Mouse (Mus musculus): ENCODE data around the gene Apol9b.
"Not testable (repeated sequence)": the region's sequence is repeated elsewhere in the genome, so short reads cannot be mapped to it uniquely, and the experiment has no call there.

Gene Apol9b

DNA sequence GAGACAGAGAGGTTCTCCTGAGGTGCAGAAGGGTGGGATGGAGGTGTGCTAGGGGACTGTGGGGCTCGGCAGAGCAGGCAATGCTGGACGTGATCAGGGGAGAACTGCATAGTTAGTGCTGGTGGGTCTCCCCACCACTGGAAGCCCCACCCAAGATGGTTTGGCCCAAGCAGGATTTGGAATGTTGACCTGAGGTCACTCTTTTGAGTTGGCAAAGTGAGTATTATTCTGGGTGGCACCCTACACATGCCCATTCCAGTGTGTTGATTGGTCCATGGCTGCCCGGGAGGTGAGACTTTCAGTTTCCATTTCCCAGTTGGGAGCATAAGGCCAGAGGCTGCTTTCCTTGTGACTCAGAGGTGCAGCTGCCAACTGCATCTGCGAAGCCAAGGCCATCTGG, at the start of gene Apol9b:
Gene Apol9b, plus strand, starts transcription at position 301 of the 400 bp plus-strand sequence.
- not testable (repeated sequence) for DNase-seq (ENCODE audit: low spot score in 2 of 2)

DNA sequence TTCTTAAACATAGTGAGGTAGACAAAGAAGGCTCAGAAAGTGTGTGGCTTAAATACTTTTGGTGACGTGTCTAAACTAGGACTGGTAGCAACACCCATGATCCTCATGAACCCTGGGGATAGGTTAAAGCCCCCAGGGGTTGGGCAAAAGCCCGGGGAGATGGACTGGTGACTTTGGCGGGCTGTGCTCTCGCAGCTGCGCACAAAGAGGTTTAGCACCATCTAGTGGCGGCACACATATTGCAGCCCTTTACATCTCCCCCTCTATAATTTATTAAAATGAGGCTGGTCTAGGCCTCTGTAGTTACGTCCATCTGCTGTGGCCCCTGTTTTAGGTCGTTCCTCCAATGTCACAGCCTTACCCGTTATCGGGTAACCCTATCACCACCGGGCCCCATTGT, 44.9 kb upstream of the Apol9b start:
- peak; percentile 8 to 13 for DNase-seq (ENCODE audit: low spot score in 2 of 2)

DNA sequence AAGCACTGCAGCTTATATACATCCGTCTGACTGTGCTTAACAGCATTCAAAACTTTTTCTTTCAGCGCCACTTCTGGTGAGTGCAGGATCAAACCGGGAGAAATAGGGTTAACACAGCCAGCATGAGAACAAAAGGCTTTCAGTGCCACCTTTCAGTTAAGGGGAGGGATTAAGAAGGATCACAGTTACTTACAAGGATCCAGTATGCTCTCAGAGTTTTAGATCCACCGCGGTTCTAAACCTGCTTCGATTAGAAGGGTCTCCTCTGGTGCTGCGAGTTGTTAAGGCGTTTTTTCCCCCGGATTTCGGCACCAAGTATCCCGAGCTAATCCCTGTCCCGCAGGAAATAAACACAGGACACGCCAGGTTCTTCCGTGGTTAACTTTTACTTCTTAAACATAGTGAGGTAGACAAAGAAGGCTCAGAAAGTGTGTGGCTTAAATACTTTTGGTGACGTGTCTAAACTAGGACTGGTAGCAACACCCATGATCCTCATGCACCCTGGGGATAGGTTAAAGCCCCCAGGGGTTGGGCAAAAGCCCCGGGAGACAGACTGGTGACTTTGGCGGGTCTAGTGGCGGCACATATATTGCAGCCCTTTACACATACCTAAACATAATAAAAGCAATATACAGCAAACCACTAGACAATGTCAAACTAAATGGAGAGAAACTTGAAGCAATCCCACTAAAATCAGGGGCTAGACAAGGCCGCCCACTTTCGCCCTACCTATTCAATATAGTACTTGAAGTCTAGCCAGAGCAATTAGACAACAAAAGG, 37.1 kb upstream of the Apol9b start:
- not testable (repeated sequence) for DNase-seq (ENCODE audit: low spot score in 2 of 2)

DNA sequence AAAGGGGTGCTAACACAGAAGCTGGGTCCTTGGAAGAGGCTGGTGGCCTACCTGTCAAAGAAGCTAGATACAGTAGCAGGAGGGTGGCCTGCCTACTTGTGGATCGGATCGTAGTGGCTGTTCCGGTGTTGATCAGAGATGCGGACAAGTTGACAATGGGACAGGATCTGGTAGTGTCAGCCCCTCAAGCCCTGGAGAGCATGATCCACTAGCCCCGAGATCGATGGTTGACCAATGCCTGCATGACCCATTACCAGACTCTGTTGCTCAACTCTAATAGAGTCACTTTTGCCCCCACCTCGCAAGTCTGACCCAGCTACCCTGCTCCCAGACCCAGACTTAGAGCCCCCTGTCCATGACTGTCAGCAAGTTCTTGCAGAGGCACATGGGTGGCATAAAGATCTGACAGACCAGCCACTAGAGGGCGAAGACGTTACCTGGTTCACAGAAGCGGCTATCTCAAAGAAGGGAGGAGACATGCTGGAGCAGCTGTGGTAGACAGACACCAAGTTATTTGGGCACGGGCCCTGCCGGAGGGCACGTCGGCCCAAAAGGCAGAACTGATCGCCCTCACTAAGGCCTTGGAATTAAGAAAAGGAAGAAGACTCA, 34.0 kb upstream of the Apol9b start:
- peak; percentile 7 to 8 for DNase-seq (ENCODE audit: low spot score in 2 of 2)

DNA sequence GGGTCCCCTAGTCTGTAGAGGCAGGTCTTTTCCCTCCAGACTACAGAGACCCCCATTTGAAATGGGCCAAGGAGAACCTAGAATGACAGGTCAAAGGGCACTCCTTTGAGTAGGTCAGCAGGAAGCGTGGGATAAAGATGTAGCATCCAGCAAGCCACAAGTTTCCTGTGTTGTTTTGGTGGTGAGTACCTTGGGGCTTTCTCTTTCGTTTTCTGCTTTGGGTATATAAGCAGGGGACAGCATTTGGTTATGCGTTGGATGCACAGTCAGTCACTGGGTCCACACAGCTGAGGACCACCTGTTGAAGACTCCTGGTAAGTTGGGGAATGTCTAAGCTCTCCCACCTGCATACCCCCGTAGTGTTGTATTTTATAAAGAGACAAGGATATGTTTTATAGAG, 30.2 kb upstream of the Apol9b start, which contains the start of gene Apol7e:
Gene Apol7e, plus strand, starts transcription at position 202 of the 400 bp plus-strand sequence.
- not testable (repeated sequence) for DNase-seq (ENCODE audit: low spot score in 2 of 2)

DNA sequence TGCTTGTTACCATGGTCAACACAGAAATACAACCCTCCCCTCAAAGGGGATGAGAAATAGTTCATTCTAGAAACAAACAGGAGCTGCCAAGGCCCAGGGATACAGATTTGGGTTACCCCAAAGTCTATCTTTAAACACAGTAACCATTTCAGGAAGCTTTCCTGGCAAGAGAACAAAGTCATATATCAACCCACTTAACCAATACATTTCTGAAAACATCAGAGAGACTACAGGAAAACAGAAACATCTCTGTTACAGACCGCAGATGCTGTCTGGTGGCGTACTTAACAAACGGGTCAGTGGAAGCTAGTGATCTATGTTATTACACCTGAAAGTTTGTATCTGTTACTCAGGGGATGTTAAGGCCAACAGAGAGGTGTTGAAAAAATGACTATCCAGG, 23.5 kb upstream of the Apol9b start:
- not testable (repeated sequence) for DNase-seq (ENCODE audit: low spot score in 2 of 2)

DNA sequence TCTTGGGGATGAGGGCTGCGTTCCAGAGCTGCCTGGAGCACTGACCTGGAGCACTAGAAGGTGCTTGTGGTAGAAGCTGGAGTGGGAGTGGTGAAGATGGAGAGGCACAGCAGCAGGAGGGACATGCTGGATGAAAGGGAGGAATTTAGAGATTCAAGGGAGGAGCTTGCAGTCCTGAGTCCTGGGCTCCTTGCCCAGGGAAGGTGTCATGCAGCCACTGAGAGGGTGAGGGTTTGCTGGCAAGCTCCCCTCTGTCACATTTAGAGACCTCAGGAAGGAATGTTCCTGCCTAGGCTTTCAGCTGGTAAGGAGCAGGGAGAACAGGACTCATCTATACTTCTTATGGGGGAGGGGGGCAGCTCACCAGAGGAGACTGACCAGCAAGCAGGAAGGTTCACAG, 19.9 kb upstream of the Apol9b start:
- not testable (repeated sequence) for DNase-seq (ENCODE audit: low spot score in 2 of 2)

DNA sequence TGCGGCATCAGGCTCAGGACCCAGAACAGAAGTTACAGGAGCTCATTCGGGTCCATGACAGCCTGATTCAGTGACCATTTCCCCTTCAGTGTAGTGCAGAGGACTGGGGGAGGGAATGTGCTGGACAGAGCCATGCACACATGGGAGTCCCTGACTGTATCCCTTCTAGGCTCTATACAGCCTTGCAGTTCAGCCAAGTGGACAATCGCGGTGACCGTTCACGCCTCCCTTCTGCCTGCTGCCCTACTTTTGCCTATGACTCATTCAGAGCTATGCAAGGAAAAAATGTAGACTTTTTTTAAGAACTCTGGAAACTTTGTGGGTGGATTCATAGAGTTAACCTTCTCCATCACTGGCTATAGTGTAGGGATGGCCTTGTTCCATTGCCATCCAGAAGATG, 10.6 kb upstream of the Apol9b start:
- not testable (repeated sequence) for DNase-seq (ENCODE audit: low spot score in 2 of 2)

DNA sequence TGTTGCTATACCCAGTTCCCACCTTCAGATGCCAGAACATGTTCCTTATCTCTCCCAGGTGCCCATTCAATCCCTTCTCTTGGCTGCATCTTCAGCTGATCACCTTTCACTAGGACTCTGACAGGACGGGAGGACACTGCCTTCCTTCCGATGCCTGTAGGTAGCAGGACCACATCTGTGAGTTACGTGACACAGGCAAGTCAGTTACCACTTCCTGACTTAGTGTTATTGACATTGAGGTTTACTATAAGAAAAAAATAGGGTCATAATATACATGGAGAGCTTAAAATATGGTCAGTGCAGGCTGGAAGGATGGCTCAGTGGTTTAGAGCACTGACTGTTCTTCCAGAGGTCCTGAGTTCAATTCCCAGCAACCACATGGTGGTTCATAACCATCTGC, 7.3 kb upstream of the Apol9b start:
- DNase-seq (ENCODE audit: low spot score in 2 of 2), result not testable (repeated sequence)

DNA sequence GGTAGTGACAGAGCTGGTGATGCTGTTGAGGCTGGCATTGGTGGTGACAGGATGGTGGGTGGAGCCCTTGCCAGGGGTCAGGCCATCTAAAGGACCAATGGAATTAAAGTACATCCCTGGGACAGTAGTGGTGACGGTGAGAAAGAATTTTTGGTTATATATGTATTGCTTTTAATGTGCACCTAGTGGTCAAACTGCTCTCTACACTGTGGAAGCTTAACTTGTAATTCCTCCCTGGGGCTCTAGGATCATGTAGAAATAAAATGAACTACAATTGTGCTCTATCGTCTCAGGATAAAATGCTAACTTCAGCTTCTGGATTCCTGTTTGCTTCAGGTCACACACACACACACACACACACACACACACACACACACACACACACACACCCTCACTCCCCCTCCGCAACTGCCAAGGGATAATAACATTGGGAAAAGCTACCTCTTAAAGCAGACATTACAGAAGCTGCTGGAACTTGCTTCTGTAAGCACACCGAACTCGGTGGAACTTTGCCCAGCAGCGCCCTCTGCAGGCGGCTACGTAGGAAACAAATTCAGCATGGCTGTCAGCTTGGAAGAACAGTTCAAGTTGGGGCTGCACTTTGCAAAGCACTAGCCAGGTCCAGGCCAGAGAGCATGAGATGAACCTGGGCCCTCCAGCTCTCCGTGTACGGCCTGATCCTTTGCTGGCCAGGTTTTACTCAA, 4.5 kb upstream of the Apol9b start:
- DNase-seq (ENCODE audit: low spot score in 2 of 2), result not testable (repeated sequence)

DNA sequence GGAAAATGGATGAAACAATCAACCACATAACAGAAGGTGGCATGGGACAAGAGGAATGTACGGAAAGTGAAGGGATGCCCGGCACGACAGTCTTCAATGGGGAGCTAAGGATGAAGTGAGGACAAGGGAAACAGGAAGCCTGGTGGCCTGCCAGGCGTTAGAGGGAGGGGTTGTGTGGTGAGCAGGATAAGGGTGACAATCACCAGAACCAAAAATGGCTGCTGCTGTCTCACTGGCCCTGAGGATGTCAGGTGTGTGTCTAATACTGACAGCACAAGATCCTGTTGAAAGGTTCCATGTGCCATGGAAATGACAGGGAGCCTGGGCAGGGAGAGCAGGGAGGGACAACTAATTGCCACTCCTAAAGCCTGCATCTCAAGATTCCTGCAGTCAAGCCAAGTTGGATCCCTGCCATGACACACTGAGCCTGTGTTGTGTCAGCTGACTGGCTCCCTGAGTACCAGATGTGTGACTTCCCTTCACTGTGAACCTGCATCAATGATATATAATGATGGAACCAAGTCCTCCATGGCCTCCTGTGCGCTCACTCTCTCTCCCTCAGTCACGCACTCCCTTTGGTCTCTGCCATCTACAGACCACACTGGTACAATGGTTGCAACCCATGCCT, 3.3 kb upstream of the Apol9b start:
- DNase-seq (ENCODE audit: low spot score in 2 of 2), result not testable (repeated sequence)

DNA sequence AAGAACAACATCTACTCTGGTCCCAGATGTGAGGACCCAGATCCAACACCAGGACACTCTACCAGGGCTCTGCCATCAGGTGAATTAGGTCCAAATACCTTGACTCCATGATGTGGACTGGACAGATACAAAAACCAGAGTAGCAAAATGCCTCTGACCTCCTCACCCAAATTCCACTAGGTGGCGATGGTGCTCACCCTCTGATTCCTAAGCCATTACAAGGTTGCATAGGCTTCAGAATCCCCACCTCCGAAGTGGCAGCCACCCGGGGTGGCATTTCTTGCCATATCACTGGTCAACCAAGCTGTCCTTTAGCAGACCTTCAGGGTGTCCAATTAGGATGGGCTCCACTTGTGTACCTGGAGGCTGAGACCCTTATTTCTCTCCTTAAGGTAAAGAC, 1.7 kb upstream of the Apol9b start:
- DNase-seq (ENCODE audit: low spot score in 2 of 2), result not testable (repeated sequence)

DNA sequence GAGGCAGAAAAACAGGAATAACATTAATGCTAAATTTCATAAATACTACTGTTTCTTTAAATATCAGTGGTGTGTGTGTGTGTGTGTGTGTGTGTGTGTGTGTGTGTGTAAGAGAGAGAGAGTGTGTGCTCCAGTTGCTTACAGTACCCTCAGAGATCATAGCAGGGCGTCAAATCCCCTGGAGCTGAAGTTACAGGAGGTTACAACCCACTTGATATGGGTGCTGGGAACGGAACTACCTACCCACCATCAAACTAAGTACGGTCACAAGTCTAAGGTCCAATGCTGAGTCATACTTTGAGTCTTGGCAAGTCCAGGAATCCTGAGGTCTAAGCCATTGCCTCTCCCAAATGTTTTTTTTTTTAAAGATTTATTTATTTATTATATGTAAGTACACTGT, 1.1 kb upstream of the Apol9b start:
- DNase-seq (ENCODE audit: low spot score in 2 of 2), result not testable (repeated sequence)

DNA sequence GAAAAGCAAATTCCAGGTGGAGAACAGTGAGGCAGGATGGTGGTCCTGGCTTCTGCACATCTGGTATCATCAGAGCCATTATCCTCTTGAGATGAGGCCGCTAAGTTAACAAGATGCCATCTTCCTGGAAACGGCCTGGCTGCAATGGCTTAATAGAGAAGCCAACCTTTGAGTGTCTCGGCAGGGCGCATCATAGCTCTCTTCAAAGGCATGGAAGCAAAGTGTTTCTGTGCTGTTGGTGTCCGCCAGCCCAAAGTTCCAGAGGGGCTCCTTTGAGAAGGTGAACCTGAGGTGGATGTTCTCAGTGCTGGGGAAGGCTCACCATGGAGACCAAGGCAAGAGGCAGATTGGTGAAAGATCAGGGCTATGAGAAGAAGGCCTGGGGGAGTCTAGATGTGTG, 2.8 kb downstream of the Apol9b start:
- no peak for DNase-seq (ENCODE audit: low spot score in 2 of 2)

DNA sequence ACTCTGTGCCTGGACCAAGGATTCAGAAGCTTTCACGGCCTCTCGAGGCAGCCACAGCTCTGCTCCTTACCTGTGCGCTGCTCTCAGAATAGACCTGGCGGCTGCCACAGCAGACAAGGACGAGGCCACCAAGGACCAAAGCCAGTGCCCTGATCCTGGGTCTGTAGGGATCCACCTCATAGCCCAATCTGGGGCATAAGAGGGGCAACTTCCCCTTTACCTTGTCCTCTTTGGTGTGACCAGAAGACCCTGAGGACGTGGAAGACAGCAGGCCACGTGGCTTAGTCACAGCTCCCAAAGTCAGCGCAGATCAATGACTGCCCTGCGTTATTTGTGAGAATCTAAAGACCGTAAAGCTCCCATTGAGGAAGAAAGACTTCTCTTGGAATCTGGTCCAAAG, 4.0 kb downstream of the Apol9b start:
- not testable (repeated sequence) for DNase-seq (ENCODE audit: low spot score in 2 of 2)

DNA sequence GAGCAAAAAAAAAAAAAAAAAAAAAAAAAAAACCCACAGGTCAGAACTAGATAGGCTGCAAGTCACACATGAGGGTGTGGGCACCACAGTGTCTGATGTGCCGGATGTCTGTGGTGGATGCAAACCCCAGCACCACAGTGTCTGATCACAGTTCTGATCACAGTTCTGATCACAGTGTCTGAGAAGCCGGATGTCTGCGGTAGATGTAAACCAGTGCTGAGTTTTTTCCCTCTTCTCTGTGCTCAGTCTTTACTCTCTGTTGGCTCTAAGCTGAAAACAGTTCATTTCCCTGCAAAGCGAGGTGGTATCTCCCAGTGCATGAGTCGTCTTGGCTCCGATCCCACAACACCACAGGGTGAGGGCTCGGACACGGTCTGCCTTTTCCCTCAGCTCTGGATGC, 4.5 kb downstream of the Apol9b start:
- DNase-seq (ENCODE audit: low spot score in 2 of 2), result not testable (repeated sequence)

DNA sequence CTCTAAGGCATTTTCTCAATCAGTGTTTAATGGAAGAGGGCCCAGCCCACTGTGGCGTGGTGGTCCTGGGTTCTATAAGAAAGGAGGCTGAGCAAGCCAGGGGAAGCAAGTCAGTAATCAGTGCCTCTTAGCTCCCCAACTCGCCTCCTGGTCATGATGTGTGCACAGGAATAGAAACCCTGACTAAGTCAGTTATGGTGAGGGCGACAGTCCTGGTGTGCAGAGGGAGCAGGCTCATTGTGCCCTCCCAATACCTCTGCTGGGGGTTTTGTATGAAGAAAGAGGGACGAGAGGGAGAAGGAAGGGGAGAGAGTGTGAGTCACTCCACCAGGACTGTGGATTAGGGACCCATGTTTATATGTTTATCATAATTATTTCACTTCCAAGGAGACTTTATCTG, 5.1 kb downstream of the Apol9b start:
- not testable (repeated sequence) for DNase-seq (ENCODE audit: low spot score in 2 of 2)

DNA sequence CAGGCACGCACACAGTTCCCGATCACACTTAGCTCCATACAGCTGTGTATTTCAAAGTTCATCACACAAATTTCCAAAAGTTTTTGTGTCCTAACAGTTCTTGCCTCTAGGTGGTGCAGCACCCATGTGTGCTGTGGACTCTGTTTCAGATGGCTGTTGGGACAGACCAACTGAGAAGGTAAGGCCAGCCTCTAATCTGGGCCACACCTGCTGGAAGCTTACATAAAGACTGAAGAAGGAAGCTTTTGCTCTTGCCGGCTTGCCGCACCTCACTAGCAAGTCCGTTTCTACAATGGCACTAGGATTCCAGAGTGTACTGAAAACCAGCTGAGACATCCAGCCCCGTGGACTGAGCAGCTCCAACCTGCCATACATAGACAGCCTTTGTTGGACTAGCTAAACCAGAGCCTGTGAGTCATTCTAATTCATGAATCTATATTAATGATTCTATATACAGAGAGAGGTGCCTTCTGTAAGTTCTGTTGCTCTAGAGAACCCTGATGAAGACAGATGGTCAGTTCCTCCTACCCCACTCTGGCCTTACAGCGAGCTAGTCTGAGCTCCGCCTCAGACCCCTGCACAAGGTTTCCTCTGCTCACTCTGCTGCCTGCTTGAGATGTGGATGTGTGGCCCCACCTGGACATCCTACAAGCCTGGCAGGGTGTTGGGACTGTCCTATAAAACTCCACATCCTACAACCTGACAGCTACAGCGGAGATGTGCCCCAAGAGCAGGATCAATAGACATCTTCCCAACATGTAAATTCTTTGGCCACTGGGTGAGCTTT, 11.9 kb downstream of the Apol9b start:
- no peak for DNase-seq (ENCODE audit: low spot score in 2 of 2)

DNA sequence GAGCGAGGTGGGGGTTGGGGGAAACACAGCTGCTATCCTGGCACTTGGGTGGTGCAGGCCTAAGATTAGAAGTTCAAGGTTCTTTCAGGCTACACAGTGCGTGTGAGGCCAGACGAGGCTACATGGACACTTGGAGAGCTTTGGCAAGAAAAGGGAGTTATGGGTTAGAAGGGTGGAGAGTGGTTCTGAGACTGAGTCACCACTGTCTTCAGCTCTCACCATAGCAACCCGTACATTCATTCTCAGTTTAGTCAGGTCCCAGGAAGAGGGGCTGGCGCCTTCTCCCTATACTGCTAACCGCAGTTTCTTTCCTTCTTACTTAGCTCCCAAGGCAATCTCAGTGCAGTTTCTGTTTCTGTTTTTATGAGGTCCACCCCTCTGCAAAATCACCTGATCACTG, 12.7 kb downstream of the Apol9b start:
- not testable (repeated sequence) for DNase-seq (ENCODE audit: low spot score in 2 of 2)

DNA sequence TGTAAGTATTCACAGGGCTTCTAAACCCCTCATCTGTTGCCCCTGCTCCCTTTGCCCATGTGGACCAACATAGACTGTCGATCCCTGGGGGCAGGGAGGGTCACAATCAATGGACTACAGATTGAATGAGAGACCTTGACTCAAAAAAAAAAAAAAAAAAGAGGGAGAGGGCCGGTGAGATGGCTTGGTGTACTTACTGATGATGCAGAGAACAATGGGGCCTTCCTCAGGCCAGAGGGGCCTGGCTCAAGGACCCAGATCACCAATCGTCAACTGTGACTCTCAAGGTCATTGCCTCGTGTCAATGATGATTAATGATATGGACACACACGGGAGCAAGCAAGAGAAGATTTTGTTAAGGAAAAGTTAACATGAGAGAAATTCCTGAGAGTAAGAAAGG, 15.8 kb downstream of the Apol9b start:
- no peak for DNase-seq (ENCODE audit: low spot score in 2 of 2)

DNA sequence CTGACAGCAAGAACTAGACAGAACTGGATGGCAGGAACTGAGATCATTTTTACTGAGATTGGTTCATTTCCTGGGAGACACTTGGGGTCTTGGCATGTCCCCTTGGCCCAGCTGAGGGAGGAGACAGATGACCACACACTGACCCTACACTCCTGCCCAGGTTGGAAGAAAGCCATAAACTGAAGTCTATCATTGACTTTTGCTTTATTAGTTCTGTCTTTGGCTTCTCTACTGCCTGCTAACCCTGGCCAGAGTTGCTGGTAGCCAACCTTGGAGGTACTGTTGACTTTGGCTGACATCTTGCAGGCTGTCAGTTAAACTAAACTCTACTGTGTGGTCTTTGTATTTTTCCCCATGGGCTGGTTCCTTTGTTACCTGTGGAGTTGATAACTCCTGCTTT, 16.2 kb downstream of the Apol9b start:
- DNase-seq (ENCODE audit: low spot score in 2 of 2), result no peak
